Mouse (Mus musculus): ENCODE data around the gene Ccdc51.

The Ccdc51 gene

DNA sequence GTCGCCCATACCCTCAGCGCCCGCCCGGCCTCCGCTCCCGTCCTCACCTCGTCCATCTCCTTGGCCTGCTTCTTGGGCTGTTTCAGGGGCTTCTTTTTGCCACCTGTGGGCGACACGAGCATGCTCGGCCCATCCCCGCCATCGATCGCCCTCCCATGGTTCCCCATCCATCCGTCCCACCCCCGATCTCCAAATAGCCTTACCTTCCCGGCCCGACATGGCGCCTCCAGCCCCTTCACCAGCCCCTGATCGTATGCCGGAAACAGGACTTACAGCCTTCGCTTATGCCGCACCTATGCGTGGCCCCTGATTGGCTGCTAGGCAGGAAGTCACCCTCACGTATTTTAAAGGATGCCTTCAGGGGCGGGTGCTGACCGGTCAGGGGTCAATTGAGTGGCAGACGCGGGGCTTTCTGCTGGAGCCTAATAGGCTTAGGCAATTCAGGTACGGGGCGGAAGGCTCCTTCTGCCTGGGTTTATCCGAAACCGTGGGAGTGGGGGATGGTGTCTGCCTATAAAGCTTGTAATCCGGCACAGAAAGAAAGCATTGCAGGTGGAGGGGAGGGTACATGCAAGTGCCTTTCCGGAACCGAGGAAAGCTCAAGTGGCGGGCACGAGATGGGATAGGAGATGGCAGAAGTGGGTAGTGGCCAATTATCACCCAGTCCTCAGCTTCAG is at the start of gene Ccdc51, which contains the start of gene Tma7:
Gene Ccdc51, plus strand, starts transcription at position 370 of the 677 bp plus-strand sequence.
Gene Tma7, minus strand, starts transcription at position 464 of the 677 bp plus-strand sequence.
- DNase-seq (ENCODE audit: low spot score), result peak; percentile 83

DNA sequence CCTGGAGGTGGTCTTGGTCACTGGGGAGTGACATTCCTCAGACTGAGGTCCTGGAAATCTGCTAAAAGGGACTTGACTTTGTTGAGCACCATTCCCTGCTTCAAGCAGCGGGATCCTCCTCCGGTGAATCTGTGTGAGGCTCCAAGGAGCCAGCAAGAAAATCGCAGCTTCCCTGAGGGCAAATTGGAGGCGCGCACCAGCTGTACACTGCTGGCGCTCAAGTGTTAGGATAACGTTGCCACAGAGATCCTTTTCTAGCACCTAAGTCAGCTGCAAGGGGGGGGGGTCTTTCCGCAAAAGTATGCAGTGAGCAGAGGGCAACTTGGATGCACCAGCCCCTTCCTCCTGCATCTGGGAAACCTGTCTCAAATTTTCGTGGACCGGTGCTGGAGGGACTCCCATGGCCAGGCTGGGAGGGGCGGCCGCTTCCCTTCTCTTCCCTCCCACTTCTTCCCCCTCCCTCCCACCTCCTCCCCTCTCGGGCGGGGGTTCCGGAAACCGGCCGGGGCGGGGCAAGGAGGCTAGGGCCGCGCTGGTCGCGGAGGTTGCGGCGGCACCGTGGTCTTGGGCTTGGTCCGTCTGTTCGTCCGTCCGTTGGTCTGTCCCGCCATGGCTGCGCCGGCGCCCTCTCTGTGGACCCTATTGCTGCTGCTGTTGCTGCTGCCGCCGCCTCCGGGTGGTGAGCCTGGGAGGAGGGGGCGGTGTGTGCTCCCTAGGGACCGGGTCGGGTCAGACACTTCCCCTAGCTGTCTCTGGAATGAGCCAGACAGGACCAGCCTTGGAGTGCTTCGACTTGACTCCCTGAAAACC is 44.0 kb upstream of the Ccdc51 start, which contains the start of gene Shisa5:
Gene Shisa5, plus strand, starts transcription at position 480 of the 810 bp plus-strand sequence.
- DNase-seq (ENCODE audit: low spot score), result peak; percentile 83

DNA sequence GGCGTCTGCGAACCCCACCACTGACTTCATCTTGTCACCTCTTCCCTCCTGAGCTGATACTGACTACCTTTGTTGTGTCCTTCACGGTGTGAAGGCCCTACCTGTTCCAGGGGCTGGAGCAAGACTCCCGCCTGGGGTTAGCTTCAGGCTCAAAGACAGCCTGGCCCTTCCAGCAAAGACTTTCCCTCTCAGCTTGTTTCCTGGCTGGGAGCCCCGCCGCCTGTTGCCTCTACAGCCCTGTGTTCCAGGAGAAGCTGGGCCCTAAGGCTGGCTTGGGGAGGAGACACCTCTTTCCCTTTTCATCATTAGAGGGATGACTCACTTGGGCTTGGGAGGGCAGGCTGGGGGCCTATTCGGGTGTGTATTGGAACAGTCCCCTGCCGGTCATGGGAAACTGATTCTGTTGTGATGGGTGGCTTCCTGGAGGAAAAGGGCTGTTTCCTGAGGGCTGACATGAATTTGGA is 43.4 kb upstream of the Ccdc51 start:
- peak; percentile 45 for DNase-seq (ENCODE audit: low spot score)

GRCm38 (mm10) chr9:109039681-109040080 is 42.6 kb upstream of the Ccdc51 start:
- DNase-seq (ENCODE audit: low spot score), result no peak

DNA sequence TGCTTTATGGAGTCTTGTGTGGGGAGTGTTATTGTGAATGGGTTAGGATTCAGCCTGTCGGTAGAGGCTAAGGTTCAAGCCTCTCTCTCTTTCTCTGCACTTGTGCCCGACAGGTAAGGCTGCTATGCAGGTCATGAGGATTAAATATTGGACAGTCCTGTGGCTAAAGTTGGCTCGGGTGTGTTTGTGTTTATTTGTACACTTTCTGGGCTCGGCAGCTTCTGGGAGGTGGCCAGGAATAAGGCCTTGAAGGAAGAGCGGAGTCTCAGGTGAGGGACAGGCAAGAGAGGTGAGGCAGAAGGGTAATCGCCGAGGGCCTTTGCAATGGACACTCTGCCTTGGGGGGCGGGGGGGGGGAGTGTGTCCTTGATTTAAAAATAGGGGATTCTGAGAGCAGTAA is 42.1 kb upstream of the Ccdc51 start:
- DNase-seq (ENCODE audit: low spot score), result no peak

GRCm38 (mm10) chr9:109040906-109041305 is 41.4 kb upstream of the Ccdc51 start:
- DNase-seq (ENCODE audit: low spot score), result no peak

GRCm38 (mm10) chr9:109041351-109041750 is 40.9 kb upstream of the Ccdc51 start:
- DNase-seq (ENCODE audit: low spot score), result no peak

GRCm38 (mm10) chr9:109046306-109046705 is 36.0 kb upstream of the Ccdc51 start:
- peak; percentile 59 for DNase-seq (ENCODE audit: low spot score)

DNA sequence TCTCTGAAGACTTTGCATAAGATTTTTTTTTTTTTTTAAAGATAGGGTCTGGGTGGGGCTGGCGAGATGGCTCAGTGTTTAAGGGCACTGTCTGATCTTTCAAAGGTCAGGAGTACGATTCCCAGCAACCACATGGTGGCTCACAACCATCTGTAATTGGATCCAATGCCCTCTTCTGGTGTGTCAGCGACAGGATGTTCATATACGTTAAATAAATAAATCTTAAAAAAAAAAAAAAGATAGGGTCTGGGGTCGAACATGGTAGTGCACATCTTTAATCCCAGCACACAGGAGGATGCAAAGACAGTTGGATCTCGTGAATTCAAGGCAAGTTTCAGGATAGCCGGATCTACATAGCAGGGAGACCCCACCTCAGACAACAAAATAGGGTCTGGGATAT is 33.0 kb upstream of the Ccdc51 start:
- peak; percentile 1 for DNase-seq (ENCODE audit: low spot score)

- peak; percentile 1 for DNase-seq (ENCODE audit: low spot score)
These were observed 32.2 kb upstream of the Ccdc51 start for GRCm38 (mm10) chr9:109049996-109050673.

GRCm38 (mm10) chr9:109050674-109050997 is 31.7 kb upstream of the Ccdc51 start:
- peak; percentile 0 for DNase-seq (ENCODE audit: low spot score)

GRCm38 (mm10) chr9:109051011-109051501 is 31.2 kb upstream of the Ccdc51 start:
- peak; percentile 1 for DNase-seq (ENCODE audit: low spot score)

DNA sequence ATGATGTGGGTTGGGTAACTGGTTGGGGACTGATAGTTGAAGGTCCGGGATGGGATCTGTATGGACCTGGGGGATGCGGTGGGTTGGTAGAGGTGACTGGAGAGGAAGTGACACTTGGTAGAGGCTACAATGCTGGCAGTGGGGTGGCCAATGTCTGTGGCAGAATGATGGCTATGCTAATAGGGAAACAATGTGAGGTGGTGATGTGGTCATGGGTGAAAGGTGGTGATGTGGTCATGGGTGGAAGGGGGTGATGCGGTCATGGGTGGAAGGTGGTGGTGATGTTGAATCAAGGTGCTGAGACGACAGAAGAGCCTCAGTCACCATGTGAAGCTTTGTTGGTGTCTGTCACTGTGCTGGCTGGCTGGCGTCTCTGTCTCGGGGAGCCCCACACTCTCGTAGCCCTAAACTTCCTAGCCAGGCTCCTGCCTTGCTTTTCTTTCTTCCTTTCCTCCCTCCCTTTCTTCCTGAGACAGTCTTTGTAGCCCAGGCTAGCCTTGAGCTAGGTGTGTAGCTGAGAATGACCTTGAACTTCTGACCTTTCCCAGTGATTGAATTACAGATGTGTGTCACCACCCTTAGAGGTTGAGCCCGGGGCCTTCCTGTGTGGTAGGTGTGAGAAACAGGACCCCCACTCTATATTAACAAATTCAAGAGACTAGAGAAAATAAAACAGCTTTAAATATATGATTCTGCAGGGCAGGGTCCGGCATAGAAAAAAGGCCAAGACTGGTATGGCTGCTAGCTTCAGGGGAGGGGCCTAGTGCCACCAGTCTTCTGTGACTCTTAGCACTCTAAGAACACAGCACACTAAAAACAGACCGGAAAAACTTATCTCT is 30.4 kb upstream of the Ccdc51 start:
- DNase-seq (ENCODE audit: low spot score), result no peak

- DNase-seq (ENCODE audit: low spot score), result no peak
These were observed 29.6 kb upstream of the Ccdc51 start for GRCm38 (mm10) chr9:109052490-109053260.

- DNase-seq (ENCODE audit: low spot score), result no peak
These were observed 28.9 kb upstream of the Ccdc51 start for GRCm38 (mm10) chr9:109053366-109053765.

DNA sequence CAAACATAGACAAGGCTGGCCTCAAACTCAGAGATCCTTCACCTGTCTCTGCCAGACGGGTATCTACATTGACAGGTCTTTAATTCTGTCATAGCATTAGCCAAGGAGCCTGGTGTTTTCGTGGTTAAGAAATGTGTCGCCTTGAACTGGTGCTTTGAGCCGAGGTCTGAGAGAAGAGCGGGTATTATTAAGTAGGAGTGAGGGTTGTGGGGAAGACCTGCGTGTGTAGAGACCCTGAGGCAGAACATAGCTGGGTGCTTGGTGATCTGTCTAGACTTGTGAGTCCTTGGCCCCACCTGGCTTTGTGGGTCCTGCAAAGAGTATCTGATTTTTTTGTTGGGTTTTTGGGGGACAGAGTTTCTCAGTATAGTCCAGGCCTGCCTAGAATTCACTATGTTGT is 28.4 kb upstream of the Ccdc51 start:
- DNase-seq (ENCODE audit: low spot score), result no peak

- DNase-seq (ENCODE audit: low spot score), result peak; percentile 42
These were observed 27.6 kb upstream of the Ccdc51 start for GRCm38 (mm10) chr9:109054712-109055111.

DNA sequence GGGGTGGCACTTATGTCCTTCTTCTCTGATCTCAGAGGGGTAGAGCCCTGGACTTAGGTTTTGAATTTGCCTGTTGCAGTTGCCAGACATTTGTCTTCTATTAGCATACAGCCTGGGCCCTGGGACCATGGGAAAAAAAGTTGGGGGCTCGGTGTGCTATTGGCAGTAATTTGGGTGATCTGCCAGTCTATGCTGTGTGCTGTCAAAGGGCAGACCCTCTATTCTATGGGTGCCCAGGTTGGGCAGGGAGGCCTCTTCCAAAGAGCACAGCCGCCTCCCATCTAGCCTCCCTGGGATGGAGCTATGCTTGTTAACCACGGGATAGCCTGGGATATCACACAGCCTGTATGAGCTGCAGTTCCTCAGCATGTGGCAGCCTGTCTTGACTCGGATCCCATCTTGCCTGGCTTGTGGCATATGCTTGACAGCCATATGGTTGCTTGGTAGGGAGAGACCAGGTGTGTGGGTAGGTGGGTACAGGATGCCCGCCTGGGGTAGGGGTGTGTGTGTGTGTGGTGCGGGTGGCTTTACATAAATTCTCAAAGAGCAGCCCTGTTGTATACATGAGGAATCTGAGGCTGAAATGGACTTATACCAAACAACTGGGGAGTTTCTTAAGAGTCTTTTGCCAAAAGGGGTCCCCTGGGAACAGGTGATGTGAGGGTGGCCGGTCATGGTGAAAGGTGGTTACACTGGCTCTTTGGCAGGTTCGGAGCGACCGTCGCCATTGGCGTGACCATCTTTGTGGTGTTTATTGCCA is 26.8 kb upstream of the Ccdc51 start:
- no peak for DNase-seq (ENCODE audit: low spot score)

- DNase-seq (ENCODE audit: low spot score), result no peak
These were observed 26.1 kb upstream of the Ccdc51 start for GRCm38 (mm10) chr9:109056081-109056690.

DNA sequence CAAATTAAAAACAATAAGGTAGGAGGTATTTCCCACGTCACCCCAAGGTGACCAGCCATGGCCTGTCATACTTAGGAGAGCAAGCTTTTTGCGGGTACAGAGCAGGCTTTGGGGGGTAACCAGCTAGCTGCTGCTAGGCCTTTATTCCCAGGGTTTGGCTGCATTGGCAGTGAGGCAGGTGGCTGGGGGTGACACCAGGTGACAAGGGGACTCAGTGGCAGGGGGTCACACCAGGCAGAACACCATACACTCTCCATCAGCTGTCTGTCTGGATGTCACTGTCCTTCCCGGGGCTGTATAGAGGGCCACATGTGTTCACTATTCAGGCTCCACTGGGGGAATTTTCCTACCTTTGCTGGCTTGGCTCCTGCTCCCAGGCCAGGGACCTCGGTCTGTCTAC is 25.4 kb upstream of the Ccdc51 start:
- DNase-seq (ENCODE audit: low spot score), result no peak
